Mouse (Mus musculus) heart, embryonic 15.5 days (tissue): ENCODE measurements around the gene Abcg8. TPM values are rescaled to one million over a fixed set of nuclear protein-coding genes. Genes with fewer than 3 reads are reported as not detected.

ENCODE experiments used
- ATAC-seq: fragments of 200-750 bp; cut with Nextera tagmentation; replicated peaks from 2 replicates; pipeline ENCODE4 v1.8.0; 2017; ENCODE audit warnings: low read depth, moderate TSS enrichment; ENCODE audit not compliant: insufficient number of reproducible peaks, insufficient read depth, low FRiP score
- H3K27ac ChIP-seq: fragments of 300-500 bp; sonication (generic); 2 replicates; pipeline ENCODE4 v1.5.1; 2015; ENCODE audit warnings: mild to moderate bottlenecking, inconsistent platforms
- H3K27me3 ChIP-seq: fragments of 300-500 bp; sonication (generic); 2 replicates; pipeline ENCODE4 v1.6.1; 2015; ENCODE audit warnings: inconsistent platforms
- H3K36me3 ChIP-seq: fragments of 300-500 bp; sonication (generic); 2 replicates; pipeline ENCODE4 v1.6.1; 2015; ENCODE audit warnings: mild to moderate bottlenecking, inconsistent platforms
- H3K4me1 ChIP-seq: fragments of 300-500 bp; sonication (generic); replicated peaks from 2 replicates; pipeline ENCODE4 v1.6.1; 2015; ENCODE audit warnings: inconsistent platforms
- H3K4me2 ChIP-seq: fragments of 300-500 bp; sonication (generic); 2 replicates; pipeline ENCODE4 v1.6.1; 2015; ENCODE audit warnings: inconsistent platforms, mild to moderate bottlenecking, moderate library complexity
- H3K4me3 ChIP-seq: fragments of 300-500 bp; sonication (generic); 2 replicates; pipeline ENCODE4 v1.5.1; 2015; ENCODE audit warnings: mild to moderate bottlenecking, inconsistent platforms
- H3K9ac ChIP-seq: fragments of 300-500 bp; sonication (generic); 2 replicates; pipeline ENCODE4 v1.6.1; 2015; ENCODE audit warnings: mild to moderate bottlenecking, inconsistent platforms
- H3K9me3 ChIP-seq: fragments of 300-500 bp; sonication (generic); replicated peaks from 2 replicates; pipeline ENCODE4 v1.6.1; 2016; ENCODE audit warnings: inconsistent platforms
- WGBS: fragments of 180-500 bp; shearing (Covaris S2); methylation state at CpG from one replicate; pipeline ENCODE4 v1.1.7; 2015; ENCODE audit warnings: mixed read lengths; 5-methylcytosine and 5-hydroxymethylcytosine counted together
- polyA plus RNA-seq: library from polyadenylated mRNA; unstranded; fragments of >200 nt; fragmentation: Nextera tagmentation; extraction: Ambion mirVana; gene quantifications from 2 replicates; pipeline ENCODE4 v1.2.1, GENCODE M21; 2015

The Abcg8 gene
- polyA plus RNA-seq, 1 experiment from 2014 or later = not detected

DNA sequence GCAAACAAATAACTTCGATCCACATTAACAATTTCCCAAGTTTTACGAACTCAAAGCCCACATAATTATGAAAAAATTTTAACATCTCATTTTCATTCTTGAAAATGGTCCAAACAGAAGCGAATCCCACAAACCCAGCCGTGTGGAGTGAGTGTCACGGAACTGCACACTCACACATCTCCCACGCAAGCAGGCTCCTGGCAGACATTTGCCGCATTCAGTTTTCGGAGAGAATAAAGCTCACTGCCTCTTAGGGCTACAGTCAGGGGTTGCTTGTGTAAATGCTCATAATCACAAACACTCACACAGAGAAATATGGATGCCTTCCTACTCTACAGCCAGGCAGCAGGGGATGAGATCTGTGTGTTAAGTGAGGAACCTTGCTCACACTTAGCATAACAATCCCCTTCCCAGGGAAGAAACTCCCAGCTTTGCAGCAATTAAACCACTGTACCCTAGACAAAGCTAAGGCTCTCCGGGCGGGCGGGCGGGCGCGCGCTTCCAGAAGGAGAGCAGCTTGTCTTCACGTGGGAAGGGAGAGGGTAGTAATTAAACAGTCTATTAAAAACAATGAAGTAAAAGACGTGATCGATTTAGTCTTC lies 37.6 kb downstream of the Abcg8 start:
- Histone ChIP-seq H3K27ac (no peak overlapping the region), H3K9ac (no peak overlapping the region), H3K4me2 (no peak overlapping the region), H3K27me3 (no peaks in the 10 kb centered on the region), H3K4me3 (no peak overlapping the region), H3K36me3 (peaks cover 33% of the 10 kb centered on the region), H3K4me1 (0 out of 2 replicates have a peak, but pooled peaks cover 5% of the 10 kb centered on the region), H3K9me3 (no peaks in the 10 kb centered on the region)
- ATAC-seq = no peak
- 90% methylated on average over 18 of the region's 18 CpGs for WGBS

DNA sequence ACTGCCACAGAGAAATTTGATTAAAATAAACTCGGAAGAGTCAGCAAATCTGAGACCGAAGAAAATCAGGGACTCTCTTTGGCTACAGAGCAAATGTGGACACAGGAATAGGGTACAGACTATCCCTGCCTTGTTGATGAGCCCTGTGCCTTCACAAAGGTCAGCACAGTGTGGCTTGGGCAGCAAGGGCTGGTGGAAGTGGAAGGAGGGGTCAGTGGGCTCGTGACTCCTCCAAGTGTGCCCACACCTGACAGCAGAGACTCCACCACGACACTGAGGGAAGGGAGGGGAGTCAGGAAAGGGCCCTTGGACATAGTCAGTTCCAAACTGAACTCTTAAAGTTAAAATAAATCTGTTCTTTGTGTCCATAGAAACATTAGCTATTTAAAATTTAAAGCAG lies 38.8 kb downstream of the Abcg8 start:
- H3K36me3 ChIP-seq = peaks cover 27% of the 10 kb centered on the region
- H3K27ac ChIP-seq = no peak overlapping the region
- no peak overlapping the region for H3K4me2 ChIP-seq
- no peak overlapping the region for H3K9ac ChIP-seq
- no peaks in the 10 kb centered on the region for H3K9me3 ChIP-seq
- no peak for ATAC-seq
- H3K4me1 ChIP-seq = 0 out of 2 replicates have a peak, but pooled peaks cover 5% of the 10 kb centered on the region
- 72% methylated on average over 4 of the region's 4 CpGs for WGBS
- H3K27me3 ChIP-seq = no peaks in the 10 kb centered on the region
- no peak overlapping the region for H3K4me3 ChIP-seq

DNA sequence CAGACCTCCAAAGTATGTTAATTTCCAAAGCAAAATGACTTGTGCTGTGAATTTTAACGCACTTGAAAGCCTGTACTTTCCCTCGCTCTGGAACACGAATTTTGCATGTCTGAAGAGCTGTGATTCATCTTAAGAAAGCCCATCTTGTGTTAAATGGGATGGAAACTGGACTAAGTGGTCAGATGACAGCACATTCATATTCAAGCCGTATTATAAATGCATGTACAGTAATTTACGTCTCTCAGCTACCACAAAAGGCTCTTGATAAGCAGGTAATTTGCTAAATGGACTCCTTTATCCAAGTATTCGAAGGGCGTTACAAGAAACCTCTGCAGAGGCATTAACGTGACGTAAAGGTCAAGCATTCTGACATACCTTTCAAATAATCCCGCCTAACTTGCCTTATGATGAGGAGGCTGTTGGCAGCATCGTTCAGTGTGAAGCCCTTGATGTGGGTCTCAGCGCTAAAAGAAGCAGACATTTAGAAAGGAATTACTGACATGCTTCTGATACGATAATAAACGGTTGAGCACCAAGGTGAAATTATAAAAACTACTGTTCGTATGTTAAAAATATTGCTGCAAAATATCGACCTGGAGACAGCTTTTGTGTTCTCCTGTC lies 40.3 kb downstream of the Abcg8 start:
- Histone ChIP-seq H3K4me3 (no peak overlapping the region), H3K4me2 (no peak overlapping the region), H3K27me3 (no peaks in the 10 kb centered on the region), H3K4me1 (0 out of 2 replicates have a peak, but pooled peaks cover 5% of the 10 kb centered on the region), H3K36me3 (peaks cover 26% of the 10 kb centered on the region), H3K27ac (no peak overlapping the region), H3K9me3 (no peaks in the 10 kb centered on the region), H3K9ac (no peak overlapping the region)
- ATAC-seq = no peak
- 66% methylated on average over 16 of the region's 16 CpGs for WGBS

DNA sequence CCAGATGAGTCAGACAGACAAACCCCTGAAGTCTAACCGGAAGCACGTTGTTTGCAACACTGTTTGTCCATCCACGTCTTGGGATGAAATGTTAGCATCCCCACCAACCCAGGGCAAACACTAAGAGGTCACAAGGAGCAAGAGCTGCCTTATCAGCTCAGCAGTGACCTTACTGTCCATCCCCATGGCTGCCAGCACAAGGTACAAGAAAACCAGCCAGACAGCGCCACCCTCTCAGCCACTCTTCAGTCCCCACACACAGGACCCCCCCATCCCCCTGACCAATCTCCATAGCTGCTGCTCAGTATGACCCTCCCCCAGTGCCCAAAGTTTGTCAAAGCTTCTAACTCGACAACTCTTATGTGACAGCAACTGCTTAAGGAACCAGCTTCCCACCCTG lies 41.3 kb downstream of the Abcg8 start:
- no peak for ATAC-seq
- Histone ChIP-seq H3K4me1 (0 out of 2 replicates have a peak, but pooled peaks cover 5% of the 10 kb centered on the region), H3K27ac (no peak overlapping the region), H3K4me3 (no peak overlapping the region), H3K36me3 (peaks cover 27% of the 10 kb centered on the region), H3K4me2 (no peak overlapping the region), H3K27me3 (no peaks in the 10 kb centered on the region), H3K9me3 (no peaks in the 10 kb centered on the region), H3K9ac (no peak overlapping the region)
- WGBS = 71% methylated on average over 5 of the region's 5 CpGs

DNA sequence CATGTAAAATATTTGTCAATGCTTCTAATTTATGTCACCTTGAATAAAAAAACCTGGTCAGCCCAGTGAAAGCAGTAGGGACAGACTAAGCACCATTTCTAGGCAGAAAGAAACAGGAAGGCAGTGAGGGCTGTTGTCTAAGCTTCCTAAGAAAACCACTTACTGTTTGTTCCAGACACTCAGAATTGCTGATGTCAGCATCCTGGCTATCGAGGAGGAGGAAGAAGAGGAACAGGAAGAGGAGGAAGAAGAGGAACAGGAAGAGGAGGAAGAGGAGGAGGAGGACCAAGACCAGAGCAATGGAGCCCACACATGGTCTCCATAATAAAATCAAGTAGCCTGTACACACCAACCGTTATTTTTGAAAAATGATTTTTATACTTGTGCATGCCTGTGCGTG lies 43.0 kb downstream of the Abcg8 start:
- H3K36me3 ChIP-seq = peaks cover 27% of the 10 kb centered on the region

DNA sequence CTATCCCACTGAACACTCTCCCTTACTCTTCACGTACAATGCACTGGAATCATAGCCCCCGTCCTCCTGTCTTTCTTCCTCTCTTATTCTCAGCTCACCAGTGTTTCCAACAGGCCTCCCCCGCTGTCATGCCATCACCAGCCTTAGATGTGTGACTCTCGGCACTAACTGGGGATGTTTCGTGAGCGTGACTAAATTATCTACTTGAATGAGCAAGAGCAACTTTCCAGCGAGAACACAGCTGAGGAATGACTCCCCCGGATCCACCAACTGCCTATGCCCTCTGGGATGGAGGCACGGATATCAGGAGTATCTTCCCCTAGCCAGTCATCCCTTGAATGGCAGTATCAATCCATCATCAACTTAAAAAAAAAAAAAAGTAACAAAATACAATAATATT lies 47.9 kb downstream of the Abcg8 start:
- no peak for ATAC-seq
- Histone ChIP-seq H3K36me3 (peaks cover 39% of the 10 kb centered on the region), H3K27ac (no peak overlapping the region)

More for the DNA sequence above, 43.0 kb downstream of the Abcg8 start:
- Histone ChIP-seq H3K27ac (no peak overlapping the region), H3K9ac (no peak overlapping the region), H3K4me1 (0 out of 2 replicates have a peak, but pooled peaks cover 5% of the 10 kb centered on the region), H3K27me3 (no peaks in the 10 kb centered on the region), H3K4me3 (no peak overlapping the region), H3K9me3 (no peaks in the 10 kb centered on the region), H3K4me2 (no peak overlapping the region)
- ATAC-seq = no peak
- WGBS = 70% methylated on average over 3 of the region's 3 CpGs

DNA sequence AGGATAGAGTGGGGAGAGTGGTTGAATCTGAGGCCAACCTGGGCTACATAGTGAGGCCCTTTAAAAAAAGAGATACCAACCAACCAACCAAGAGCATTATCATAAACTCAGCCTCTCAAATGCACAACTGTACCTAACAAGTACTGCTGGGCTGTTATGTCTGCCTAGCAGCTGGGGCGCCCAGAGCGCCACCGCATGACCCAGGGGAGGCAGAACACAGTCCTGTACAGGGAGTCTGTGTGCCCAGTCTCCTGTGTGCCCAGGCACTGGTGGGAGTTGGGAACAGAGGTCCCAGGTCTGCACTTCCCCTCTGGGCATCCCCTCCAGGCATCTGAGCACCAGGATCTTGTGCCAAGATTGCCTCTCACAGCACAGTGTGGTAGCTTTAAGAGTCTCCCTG lies 49.1 kb downstream of the Abcg8 start:
- Histone ChIP-seq H3K27ac (no peak overlapping the region), H3K4me3 (no peak overlapping the region), H3K9ac (no peak overlapping the region), H3K36me3 (peaks cover 41% of the 10 kb centered on the region), H3K4me2 (no peak overlapping the region), H3K27me3 (no peaks in the 10 kb centered on the region), H3K4me1 (peaks cover 3% of the 10 kb centered on the region; the same call in 1 of the 2 replicates), H3K9me3 (no peaks in the 10 kb centered on the region)
- 92% methylated on average over 3 of the region's 3 CpGs for WGBS
- no peak for ATAC-seq

More for the DNA sequence above, 47.9 kb downstream of the Abcg8 start:
- H3K4me3 ChIP-seq = no peak overlapping the region
- H3K4me2 ChIP-seq = no peak overlapping the region
- no peaks in the 10 kb centered on the region for H3K27me3 ChIP-seq
- H3K4me1 ChIP-seq = peaks cover 3% of the 10 kb centered on the region; the same call in 1 of the 2 replicates
- no peak overlapping the region for H3K9ac ChIP-seq
- no peaks in the 10 kb centered on the region for H3K9me3 ChIP-seq
- WGBS = 80% methylated on average over 9 of the region's 9 CpGs

DNA sequence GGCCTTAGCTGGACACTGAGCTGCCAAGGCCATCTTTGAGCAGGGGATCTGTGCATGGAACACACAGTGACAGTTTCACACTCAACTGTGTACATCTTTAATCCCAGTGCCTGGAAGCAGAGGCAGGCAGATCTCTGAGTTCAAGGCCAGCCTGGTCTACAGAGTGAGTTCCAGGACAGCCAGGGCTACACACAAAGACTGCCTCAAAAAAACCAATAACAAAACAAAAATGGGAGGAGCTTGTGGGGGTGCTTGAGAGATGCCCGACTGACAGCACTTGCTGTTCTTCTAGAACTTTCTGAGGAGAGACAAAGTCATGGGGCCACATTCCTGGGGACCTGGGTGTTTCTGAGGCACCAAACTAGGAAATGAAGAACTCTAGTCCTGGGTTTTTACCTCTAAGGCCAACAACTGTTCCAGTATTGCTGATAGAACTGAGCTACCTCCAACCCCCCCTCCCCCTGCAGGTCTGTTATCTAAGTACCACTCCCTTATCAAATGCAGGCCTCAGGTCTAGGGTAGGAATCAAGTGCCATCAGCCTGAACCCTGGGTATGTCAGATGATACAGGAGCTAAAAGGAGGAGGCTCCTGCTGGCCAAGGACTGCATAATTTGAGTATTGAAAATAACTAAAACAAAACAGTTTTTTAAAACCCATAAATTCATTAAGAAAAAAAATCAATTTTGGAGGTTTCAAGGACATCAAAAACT lies 52.3 kb downstream of the Abcg8 start:
- H3K36me3 ChIP-seq = peaks cover 37% of the 10 kb centered on the region
- WGBS = 55% methylated on average over 1 of the region's 1 CpGs
- H3K9ac ChIP-seq = no peak overlapping the region

DNA sequence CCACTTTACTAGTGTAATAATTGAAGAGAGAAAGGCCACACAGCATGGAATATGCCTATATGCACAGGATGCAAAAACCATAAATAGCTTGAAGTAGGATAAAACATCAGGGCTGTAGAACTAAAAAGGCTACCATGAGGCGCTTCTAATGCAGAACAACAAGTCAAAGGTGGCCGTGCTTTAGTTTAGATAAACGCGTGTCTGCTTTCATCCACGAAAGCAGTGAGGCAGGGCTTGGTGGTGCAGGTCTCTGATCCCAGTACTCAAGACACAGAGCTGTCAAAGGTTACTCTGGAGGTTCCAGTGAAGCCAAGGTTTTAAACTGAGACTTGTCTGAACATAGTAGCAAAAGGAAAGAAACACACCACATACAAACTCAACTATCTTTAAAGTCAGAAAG lies 53.0 kb downstream of the Abcg8 start:
- no peak overlapping the region for H3K4me3 ChIP-seq
- H3K9me3 ChIP-seq = no peaks in the 10 kb centered on the region
- no peak for ATAC-seq
- no peak overlapping the region for H3K27ac ChIP-seq
- H3K4me1 ChIP-seq = peaks cover 3% of the 10 kb centered on the region; the same call in 1 of the 2 replicates
- no peak overlapping the region for H3K9ac ChIP-seq
- 72% methylated on average over 5 of the region's 5 CpGs for WGBS
- H3K36me3 ChIP-seq = peaks cover 37% of the 10 kb centered on the region
- no peaks in the 10 kb centered on the region for H3K27me3 ChIP-seq
- H3K4me2 ChIP-seq = no peak overlapping the region

More for the DNA sequence above, 52.3 kb downstream of the Abcg8 start:
- peaks cover 3% of the 10 kb centered on the region; the same call in 1 of the 2 replicates for H3K4me1 ChIP-seq
- H3K4me2 ChIP-seq = no peak overlapping the region
- H3K27ac ChIP-seq = no peak overlapping the region
- no peaks in the 10 kb centered on the region for H3K9me3 ChIP-seq
- no peak for ATAC-seq
- no peaks in the 10 kb centered on the region for H3K27me3 ChIP-seq
- H3K4me3 ChIP-seq = no peak overlapping the region

DNA sequence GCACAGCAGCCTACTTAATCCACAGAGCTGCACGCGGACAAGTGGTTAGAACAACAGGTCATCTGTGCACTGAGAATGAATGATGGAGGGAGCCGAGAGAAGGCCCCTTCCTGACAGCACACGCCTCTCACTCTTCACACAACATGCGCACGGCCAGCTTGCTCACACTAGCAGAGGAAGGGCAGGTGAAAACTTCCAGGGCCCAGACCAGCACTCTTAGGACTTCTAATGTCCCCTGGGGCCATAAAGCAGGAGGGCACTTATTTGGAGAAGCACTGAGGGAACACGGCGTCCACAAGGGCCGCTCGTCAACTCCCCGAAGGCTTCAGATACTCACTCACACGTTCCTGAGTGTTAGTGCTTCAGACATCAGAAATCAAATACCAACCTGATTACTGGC lies 55.3 kb downstream of the Abcg8 start:
- Histone ChIP-seq H3K9ac (no peak overlapping the region), H3K27ac (no peak overlapping the region), H3K4me2 (no peak overlapping the region), H3K27me3 (no peaks in the 10 kb centered on the region), H3K4me3 (no peak overlapping the region), H3K4me1 (peaks cover 3% of the 10 kb centered on the region; the same call in 1 of the 2 replicates), H3K36me3 (peaks cover 24% of the 10 kb centered on the region), H3K9me3 (no peaks in the 10 kb centered on the region)
- no peak for ATAC-seq
- 85% methylated on average over 12 of the region's 12 CpGs for WGBS

DNA sequence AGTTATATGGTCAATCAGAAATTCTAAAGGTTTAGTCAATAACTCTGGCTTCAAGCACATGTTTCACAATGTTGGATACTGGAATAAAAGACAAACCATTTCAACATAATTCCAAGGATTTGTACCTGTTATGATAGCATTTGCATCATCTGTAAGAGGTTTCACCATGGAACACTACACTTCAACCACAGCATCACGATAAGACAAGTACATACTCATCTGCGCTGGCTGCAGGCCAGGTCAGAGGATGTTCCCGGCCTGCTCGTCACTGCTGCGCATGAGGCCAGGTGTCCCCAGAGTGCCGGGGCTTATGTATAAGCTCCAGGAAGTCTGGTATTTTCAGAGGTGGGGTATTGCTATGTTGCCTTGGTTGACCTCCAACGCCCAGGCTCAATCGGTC lies 56.5 kb downstream of the Abcg8 start:
- H3K27me3 ChIP-seq = no peaks in the 10 kb centered on the region
- ATAC-seq = no peak
- no peak overlapping the region for H3K9ac ChIP-seq
- peaks cover 20% of the 10 kb centered on the region for H3K36me3 ChIP-seq
- H3K4me3 ChIP-seq = no peak overlapping the region
- H3K4me2 ChIP-seq = no peak overlapping the region
- H3K27ac ChIP-seq = no peak overlapping the region
- WGBS = 72% methylated on average over 8 of the region's 8 CpGs
- H3K4me1 ChIP-seq = peaks cover 3% of the 10 kb centered on the region; the same call in 1 of the 2 replicates
- no peaks in the 10 kb centered on the region for H3K9me3 ChIP-seq
